Mouse (Mus musculus) ovary, postnatal 14 days (tissue): ENCODE data around the gene Def6.

Source experiments
- DNase-seq: peaks from one replicate; pipeline ENCODE4 v3.0.0; 2022; ENCODE audit warnings: low spot score

Def6 gene

DNA sequence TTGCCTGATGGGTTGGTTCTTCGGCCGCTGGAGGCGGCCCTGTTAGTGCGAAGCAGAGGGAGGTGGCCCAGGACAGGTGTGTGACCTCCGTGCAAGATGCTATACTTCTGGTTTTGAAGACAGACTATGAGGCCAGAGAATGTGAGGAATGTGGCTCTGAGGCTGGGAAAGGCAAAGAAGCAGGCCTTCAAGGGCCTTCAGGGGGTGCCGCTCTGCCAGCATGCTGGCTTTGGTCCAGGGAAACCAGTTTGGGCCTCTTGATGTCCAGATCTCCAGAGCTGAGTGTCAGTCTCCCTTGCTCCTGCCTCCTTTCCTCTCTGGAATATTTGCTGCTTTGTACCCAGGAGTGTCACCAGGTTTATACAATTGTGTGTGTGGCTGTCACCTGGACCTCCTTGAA is 34.7 kb downstream of the Def6 start:
- no peak for DNase-seq

DNA sequence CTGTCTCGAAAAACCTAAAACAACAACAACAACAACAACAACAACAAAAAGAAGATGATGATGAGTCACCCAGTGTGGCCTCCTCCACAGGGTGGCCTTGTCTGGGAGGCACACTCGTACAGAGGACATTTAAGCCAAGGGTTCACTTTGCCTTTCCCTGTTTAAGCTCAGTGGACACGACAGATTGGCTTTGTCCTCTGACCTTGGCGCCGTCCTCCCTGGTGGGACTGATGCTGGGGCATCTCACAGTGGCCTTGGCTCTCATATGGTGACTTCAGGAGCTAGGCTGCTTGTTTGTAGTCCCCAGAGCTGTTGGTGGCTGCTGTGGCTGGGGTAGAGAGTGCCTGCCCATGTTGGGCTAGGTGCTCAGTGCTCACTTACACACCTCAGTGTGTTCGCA is 36.6 kb downstream of the Def6 start:
- DNase-seq: no peak

DNA sequence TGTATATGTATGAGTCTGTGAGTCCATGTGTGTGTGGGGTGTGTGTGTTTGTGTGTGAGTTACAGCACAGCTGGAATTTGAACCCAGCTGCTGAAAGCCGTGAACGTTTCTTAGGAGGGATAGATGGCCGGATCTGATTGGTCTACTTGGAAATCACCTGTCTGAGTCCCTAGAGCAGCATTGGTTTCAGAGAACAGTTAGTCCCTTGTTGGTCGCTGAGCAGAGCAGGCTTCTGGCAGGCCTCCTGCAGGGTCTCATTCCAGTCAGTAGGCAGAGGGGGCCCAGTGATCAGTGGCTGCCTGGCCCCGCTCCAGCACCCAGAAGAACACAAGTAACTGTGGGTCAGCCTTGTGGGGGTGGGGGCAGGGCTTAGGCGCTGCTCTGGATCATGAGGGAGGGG is 37.1 kb downstream of the Def6 start:
- no peak for DNase-seq

DNA sequence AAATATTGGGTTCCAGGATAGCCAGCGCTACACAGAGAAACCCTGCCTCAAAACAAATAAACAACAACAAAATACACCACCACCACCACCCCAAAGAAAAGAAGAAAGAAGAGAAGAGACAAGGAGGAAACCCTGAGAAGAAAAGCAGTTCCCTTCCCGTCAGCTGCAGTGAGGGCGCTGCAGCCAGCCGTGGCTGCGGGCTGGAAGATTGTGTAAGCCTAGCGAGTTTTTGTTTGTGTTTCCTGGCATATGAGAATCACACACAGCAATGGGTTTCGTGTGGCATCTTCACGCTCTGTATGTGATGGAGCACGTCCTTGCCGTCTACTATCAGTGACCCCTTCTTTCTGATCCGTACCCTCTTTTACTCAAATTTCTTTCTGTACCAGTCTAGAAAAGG is 39.1 kb downstream of the Def6 start:
- no peak for DNase-seq

DNA sequence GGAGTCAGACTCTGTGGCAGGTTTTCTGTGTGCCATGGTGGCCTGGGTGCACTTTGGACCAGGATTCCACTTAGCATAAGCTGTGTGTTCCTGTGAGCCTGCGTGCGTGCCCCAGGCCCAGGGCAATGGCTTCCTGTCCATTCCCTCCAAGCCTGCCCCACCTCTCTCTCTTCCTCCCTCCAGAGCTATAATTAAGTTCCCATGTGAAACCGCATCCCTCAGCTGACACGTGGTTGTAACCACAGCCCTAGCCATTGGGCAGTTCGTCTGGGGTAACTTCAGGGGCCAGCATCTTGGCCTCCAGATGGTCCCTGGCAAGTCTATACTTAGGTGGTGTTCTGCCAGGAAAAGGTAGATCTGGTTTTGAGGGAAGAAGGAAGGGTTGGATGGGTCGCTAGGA is 40.0 kb downstream of the Def6 start:
- DNase-seq: no peak

DNA sequence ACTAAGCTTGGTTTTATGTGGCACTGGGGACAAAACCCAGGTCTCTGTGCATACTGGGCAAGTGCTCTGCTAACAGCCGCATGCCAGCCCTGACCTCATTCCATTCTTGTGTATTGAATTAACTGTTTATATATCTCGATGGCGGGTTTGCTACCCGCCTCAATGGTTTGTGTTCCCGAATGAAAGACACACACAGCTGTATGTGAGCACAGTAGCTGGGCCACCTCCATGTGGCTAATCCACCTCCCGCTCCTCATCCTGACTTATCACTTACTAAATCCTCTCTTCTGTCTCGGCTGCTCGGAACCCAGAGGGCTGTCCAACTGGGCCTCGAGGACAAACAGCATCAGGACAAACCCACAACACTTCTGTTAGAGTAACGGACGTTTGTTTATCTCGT is 41.5 kb downstream of the Def6 start:
- DNase-seq: no peak

DNA sequence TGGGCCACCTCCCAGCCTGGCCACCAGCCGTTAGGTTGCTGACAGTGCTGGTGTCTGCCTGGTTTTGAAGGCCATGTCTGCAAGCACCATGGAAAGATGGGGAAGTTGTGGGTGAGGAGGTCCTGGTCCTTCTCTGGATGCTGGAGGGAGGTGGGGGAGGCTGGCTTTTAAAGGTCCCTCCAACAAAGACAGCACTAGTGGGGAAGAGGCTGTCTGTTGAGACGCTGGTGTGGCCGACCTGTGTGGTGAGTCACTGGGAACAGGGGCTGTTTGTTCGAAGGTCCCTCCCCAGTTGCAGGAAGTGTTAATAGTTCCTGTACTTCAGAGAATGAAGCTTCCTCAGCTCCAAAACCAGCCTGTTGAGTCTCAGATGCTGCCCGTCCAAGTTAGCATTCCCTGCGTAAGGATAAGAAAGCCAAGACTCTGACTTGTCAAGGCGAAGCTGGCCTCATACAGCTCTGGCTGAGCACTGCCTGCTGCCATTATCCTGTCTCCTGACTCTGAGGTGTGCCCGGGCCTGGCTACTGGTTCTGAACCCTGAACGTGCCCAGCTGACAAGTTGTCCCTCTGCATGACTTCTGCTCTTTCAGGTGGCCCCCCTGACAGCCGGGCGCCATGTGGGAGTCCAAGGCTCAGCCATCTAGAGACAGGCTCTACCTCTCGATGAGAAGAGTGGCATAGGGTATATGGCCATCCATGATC is 44.2 kb downstream of the Def6 start:
- no peak for DNase-seq

DNA sequence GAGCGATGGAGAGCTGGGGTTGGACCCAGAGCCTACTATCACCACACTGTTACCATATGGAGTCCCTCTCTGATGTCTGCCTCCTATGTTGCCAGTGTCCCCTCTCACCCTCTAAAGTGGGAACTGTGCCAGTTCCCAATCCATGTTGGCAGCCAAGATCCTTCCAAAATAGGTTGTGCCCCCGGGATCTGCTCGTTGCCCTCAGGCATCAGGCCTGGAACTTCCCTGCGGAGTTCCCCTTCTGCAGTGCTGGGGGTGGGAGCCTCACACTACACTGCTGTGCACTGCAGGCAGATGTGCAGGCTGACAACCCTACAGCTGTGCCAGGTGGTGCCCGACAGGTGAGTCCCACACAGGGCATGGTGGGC is 44.7 kb downstream of the Def6 start:
- no peak for DNase-seq

DNA sequence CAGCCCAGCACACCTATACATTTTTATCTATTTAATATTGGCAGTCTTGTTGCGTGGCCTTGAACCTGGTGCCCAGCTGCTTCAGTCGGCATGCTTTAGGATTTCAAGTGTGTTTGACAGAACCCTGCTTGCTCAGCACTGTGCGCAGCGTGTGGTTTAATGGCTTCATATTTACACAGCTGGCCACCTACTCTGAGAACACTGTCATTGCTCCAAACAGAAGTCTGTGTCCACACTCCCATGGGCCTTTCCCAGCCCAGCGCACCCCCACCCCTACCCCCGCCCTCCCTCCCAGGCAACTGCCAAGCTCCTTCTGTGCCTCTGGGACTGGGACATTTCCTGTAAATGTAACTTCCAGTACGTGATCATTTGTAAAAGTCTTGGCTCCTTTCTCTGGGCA is 45.6 kb downstream of the Def6 start:
- DNase-seq: no peak

DNA sequence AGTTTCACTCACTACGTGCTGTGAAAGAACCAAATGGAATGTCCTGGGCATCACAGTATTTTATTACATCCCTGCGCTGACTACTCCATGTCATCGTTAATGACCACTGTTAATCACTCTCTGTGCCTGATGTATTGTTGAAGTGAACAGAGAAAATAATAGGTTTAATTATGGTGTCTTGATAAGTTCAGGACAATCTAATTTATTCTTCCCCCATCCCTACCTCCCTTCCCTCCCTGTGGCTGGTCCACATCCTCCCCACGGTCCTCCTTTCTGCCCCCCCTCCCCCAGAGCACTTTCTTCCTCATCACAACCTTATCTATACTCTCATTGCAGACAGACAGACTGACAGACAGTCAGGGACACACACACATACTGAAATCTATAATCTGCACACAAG is 47.2 kb downstream of the Def6 start:
- DNase-seq: no peak

DNA sequence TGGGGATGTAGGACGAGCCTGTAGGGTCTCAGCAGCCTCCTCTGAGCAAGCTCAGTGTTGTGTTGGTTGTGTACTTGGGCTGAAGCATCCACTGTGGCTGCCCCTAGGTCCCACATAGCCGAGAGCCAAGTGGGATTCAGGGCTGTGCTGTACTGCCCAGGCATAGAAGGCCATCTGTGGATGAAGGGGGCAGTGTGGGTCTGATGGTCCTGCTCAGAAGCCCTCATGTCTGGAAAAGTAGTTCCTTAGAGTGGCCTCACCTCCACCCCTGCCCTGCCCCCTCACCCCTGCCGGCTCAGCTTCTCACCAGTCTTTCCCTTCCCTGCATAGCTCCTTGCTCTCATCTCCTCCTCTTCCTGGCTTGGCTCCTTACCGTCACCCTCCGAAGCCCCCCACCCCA is 48.1 kb downstream of the Def6 start:
- no peak for DNase-seq

DNA sequence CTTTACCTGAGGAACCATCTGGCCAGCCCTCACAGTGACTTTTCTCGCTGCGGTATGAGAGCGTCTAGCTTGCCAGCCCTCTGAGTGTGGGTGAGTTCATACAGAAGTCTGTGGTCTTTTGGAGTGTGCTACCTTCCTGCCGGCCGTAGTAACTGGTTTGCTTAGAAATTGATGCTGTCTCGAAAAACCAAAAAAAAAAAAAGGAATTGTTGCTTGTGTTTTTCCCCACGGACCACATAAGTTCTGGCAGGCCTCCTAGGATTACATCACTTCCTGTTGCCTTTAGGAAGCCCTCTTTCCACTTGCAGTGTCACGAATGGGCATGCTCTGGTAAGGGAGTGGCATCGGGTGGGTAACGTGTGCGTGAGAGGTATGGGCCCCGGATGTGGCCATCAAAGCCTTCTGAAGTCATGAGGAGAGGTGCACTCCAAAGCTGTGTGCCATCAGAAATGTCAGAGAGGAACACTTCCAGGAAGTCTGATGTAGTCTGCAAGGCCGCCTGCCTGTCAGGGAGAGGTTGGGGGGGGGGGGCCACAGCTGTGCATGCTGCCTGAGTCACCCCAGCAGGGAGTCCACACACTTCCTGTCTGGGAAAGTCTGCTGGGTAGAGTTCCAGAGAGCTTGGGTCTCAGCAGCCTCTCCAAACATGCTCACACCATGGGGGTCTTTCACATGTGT is 49.2 kb downstream of the Def6 start:
- no peak for DNase-seq

DNA sequence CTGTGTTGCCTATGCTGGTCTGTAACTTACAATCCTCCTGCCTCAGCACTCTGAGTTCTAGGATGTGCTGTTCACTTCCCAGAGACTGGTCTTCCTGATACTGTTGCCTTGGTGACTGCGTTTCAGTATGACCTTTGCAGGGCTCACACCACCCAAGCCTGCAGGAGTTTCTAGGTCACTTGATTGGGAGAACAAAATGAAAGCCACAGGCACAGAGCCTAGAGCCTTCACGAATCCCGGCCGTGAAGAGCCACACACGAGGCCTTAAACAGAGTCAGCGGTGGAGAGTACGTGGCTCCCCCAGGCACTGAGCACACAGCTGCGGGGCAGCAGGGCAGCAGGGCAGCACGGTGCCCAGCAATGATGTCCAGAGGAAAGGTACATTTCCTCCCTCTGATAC is 50.7 kb downstream of the Def6 start:
- no peak for DNase-seq

DNA sequence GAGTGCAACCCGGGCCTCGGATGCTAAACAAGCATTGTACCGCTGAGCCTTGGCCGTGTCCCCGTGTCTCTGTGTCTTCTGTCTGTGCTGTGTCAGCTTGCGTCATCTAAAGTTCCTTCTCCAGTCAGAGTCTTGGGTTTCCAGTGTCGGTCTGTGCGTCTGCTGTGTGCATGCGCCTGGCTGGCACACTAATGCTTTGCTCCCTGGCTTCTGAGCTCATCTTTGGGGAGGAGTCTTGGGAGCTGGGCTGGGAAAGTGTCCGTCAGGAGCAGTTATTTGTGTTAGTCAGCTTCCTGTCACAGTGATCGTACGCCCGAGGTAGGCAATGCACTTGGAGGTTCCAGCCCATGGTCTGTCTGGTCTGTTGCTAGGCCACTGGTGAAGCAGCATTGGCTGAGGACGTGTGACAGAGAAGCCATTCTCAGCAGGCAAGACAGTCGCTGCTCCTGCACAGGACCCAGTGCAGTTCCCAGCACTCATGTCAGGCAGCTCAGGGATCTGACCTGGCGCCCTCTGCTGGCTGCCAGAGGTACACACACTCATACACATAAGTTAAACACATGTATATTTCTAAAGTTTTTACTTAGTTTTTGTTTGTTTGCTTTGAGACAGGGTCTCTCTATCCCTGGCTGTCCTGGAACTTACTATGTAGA is 52.4 kb downstream of the Def6 start:
- DNase-seq: no peak

DNA sequence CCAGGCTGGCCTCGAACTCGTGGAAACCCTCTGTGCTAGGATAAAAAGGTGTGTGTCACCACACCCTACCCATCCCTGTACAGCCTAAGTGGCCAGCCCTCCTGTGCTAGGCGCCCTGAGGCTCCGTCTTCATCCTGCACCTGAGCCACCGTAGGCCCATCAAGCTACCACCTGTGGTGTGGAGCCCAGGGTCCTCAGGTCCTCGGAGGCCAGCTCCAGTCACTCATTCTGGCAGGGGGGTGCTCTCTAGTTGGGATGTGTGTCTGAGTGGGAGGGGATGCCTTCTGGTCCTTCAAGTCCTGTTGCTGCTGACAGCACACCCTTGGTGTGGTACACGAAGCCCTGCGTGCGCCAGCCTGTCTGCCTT is 52.9 kb downstream of the Def6 start:
- no peak for DNase-seq

DNA sequence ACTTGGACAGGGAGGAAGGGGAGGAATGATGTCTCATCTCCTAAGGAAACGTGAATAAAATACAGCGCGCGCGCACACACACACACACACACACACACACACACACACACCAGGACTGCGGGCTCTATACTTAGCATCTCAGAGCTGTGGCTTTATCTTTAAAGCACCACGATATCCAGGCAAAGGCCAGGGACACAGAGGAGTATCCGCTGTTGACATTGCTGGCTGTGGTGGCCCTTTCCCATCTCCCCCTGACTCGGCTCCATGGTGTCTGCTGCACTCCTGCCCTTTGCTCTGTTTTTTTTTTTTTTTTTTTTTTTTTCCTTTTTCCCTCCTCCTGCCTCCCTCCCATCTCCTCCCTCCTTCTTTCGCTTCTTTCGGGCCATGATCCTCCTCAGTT is 54.2 kb downstream of the Def6 start:
- no peak for DNase-seq

DNA sequence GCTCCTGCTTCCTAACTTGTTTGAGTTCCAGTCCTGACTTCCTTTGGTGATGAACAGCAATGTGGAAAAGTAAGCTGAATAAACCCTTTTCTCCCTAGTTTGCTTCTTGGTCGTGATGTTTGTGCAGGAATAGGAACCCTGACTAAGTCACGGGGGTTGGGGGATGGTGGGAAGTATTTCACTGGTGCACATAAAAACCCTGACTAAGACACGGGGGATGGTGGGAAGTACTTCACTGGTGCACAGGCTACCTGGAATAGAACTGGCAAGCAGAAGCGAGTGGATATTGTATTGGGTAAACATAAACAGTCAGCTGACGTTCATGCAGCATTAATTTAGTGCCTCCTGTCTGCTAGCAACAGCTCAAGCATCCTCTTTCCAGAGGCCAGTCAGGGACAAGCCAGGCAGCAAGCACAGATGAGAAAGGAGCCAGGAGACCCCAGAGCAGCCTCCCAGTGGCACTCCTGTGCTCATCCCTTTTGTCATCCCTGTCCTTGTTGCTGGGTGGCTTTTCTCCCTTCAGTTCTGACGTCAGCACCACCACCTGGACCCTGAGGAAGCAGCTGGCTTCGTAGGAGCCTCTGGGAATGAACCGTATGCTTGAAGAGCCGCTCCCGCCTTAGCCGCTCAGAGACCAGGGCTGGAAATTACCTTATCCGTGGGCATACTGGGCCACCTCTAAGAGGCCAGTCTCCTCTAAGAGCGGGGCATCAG is 55.8 kb downstream of the Def6 start:
- no peak for DNase-seq

DNA sequence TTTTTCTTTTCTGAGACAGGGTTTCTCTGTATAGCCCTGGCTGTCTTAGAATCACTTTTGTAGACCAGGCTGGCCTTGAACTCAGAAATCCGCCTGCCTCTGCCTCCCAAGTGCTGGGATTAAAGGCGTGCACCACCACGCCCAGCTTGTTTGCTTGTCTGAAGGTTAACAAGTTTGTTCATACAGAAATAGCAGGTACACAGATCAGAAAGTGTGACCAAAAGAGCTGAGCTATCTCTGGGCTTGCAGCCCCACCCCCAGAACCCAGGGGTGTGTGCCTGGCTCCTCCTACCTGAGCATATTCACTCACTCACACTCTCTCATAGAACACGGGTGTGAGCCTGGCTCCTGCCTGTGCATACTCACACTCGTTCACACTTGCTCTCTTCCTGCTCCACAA is 59.7 kb downstream of the Def6 start:
- no peak for DNase-seq

DNA sequence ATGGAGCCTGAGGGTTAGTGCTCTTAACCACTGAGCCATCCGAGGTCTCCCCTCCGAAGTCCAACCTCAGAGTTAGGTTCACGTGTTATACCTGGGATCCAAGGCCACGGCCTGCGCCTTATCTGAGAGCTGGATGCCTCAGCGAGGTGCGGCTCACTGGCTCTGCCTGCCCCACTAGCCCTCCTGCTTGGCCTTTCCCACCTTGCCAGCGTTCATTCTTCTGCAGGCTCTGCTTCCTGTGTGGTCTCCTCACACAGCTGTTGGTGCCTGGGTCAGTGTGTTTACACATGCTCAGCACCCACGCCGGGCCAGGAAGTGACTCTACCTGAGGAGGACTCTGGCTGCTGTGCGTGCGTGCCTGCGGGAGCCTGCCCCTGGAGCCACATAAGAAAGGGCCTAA is 62.6 kb downstream of the Def6 start:
- no peak for DNase-seq

DNA sequence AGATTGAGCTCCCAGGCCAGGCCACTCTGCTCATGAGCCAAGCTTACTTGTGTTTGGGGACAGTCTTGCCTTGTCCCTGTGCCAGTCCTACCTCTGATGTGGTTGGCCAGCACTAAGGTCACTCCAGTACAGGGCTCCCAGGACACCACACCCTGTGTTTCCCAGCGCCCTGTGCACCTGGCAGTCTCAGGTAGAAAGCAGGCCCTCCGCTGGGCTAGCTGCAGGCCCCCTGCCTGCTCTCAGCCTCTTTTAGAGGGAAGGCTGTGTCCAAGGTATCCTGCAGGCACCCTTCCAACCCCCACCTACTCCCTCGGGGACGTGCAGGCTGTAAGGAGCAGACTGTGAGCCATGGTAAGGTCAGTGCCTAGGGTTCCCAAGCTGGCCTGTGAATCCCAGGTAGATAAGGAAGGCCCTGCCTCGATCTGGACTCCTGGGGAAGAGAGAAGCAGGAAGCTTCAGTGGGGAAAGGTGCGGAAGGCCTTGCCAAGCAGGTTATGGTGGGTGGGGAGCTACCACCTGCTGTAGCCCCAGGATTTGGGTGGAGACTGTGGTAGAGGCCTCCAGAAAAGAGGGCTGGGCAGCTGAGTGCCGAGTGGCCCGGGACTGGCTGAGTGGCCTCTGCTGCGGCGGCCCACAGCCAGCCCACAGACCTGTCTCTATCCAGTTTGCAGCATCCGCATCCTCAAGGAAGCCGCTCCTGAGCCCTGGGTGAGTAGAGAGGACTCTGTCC is 64.1 kb downstream of the Def6 start:
- DNase-seq: no peak

DNA sequence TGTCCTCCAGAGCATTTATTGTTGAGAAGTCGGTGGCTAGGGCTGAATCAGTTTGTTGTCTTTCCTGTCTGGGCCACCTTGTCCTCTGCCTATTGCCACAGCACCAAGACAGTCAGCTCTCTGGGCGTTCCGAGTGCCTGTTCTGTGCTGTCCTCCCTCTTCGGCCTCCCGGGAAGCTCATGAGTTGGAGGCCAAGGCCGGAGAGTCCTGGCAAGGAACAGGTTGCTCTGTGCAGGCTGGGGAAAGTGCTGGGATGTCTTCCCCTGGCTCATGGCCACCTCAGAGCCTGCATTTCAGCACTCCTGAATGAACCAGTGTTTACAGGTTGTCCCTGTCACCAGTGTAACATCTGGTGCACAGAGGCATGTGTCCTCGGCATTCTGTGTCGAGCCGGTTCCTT is 64.7 kb downstream of the Def6 start:
- DNase-seq: no peak

DNA sequence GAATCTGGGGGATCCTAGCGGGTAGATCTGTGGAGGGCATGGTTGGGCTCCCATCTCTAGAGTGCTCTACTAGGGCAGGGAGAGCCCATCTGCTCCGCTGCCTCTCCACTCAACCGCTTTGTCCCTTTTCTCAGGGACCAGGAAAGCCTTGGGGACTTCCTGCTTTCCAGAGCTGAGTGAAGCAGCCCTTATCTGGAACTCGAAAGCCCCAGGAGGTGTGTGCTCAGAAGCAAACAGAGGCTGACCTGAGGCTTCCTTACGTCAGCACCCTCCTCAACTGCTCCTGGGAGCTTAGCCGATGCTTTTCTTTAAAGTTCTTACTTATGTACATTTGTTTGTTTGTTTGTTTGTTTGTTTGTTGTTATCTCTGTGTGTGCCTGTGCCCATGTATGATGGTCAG is 65.3 kb downstream of the Def6 start:
- DNase-seq: no peak

DNA sequence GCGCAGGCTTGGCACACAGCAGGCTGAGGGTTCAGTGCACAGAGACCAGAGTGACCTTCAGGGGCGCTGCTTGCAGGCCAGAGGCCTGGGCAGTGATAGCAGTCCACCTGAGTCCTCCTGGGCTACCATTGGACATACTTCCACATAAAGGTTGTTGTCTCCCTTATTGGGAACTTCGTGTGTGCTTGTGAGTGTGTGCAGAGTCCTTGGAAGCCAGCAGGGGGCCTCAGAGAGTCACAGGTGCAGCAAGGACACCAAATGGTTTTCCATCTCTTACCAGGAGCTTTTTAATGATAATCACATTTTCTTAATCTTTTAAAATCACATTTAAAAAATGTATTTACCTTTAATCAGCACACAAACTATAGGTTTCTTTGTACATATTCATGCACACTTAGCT is 67.2 kb downstream of the Def6 start:
- DNase-seq: no peak
